Mouse (Mus musculus): Measurements from ENCODE around the gene Stxbp4. TPM values are rescaled to one million over a fixed set of nuclear protein-coding genes. Genes with fewer than 3 reads are reported as not detected.

Stxbp4 gene
- total and polyA plus RNA-seq, 2 experiments from 2014 or later, result 9.1 to 9.9 TPM

DNA sequence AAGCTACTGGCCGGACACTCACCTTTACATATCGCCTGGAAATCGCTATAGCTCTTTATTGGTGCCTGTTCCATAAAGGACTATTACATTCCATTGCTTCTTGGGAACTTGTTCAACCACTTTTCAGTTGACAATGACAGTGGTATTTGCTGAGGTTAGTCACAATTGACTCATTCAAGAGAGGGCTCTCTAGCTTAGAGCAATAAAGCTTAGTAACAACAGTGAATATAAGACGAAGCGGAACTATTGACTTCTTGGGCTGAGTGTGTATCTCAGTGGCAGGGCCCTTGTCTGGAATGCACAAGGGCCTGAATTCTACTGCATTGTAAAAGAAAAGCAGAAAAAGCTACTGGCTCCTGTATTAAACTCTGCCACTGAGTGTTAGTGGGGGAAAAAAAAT is 40.7 kb upstream of the Stxbp4 start:
- Histone ChIP-seq H3K9me3 (ENCODE audit: low read length) (no peaks in the 10 kb centered on the region), H3K27me3 (ENCODE audit: insufficient read depth, low read length) (no peaks in the 10 kb centered on the region), H3K9ac (replicated peaks; ENCODE audit: low read length) (no peak overlapping the region), H3K36me3 (ENCODE audit: insufficient read depth, low read length) (0 out of 2 replicates have a peak, but pooled peaks cover 2% of the 10 kb centered on the region), H3K4me2 (ENCODE audit: low read depth, low read length) (no peak overlapping the region), H3K4me3 (ENCODE audit: low read length) (no peak overlapping the region), H3K27ac (no peak overlapping the region), H3K4me1 (ENCODE audit: insufficient read depth, low read length) (no peaks in the 10 kb centered on the region)
- no peak for DNase-seq (ENCODE audit: low spot score)
- no peak for ATAC-seq
- 90% methylated on average over 5 of the region's 5 CpGs for WGBS
- no peak for TF ChIP-seq CTCF (IDR thresholded peaks at IDR 0.05; ENCODE audit: low read depth)

DNA sequence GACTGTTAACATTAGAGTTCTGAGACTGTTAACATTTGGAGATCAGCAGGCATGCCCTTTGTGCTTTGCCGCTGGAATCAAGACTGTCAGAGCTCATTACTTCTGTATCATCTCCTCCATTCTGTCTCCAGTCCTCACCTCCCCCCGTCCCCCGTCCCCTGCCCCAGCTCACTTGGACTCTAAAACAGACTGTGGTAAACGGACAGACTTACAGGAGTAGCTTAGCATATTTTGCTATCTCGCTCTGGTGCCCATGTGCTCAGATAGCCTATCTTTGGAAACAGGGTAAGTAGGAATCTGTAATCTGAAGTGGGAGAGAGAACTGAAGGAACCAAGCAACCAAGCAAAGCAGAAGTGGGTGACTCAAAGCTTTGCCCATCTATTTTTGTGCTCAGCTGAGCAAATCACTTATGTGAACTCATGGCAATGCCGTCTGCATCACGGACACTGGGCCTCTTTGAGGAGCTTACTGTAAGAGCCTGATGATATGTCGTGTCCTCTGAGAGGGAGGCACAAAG is 39.9 kb upstream of the Stxbp4 start:
- H3K9ac ChIP-seq (replicated peaks; ENCODE audit: low read length), result no peak overlapping the region
- peak; percentile 19 for DNase-seq (ENCODE audit: low spot score)

DNA sequence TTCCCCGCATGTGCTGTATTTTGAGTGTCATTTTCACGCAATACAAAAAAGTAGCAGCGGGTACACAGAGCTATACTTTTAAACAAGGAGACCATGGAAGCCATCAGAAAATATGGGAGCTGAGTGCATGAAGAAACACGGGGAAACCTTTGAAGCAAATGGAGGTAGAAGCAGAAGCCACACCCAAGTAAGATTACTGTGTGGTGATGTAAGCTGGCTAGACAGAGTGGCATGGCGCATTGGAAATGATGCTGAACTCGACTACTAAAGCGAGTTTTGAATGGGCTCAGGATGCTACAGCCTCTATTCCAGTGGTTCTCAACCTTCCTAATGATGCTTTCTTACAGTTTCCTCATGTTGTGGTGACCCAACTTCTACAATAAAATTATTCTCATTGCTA is 39.1 kb upstream of the Stxbp4 start:
- Histone ChIP-seq H3K4me2 (ENCODE audit: low read depth, low read length) (no peak overlapping the region), H3K27ac (no peak overlapping the region), H3K9me3 (ENCODE audit: low read length) (no peaks in the 10 kb centered on the region), H3K27me3 (ENCODE audit: insufficient read depth, low read length) (no peaks in the 10 kb centered on the region), H3K4me3 (ENCODE audit: low read length) (no peak overlapping the region), H3K36me3 (ENCODE audit: insufficient read depth, low read length) (no peaks in the 10 kb centered on the region), H3K9ac (replicated peaks; ENCODE audit: low read length) (no peak overlapping the region), H3K4me1 (ENCODE audit: insufficient read depth, low read length) (no peaks in the 10 kb centered on the region)
- WGBS, result 92% methylated on average over 7 of the region's 7 CpGs
- TF ChIP-seq CTCF (IDR thresholded peaks at IDR 0.05; ENCODE audit: low read depth), result no peak
- ATAC-seq (no peak), DNase-seq (ENCODE audit: low spot score) (no peak)

More for the DNA sequence above, 39.9 kb upstream of the Stxbp4 start:
- Histone ChIP-seq H3K4me1 (ENCODE audit: insufficient read depth, low read length) (no peaks in the 10 kb centered on the region), H3K9me3 (ENCODE audit: low read length) (no peaks in the 10 kb centered on the region), H3K27me3 (ENCODE audit: insufficient read depth, low read length) (no peaks in the 10 kb centered on the region), H3K4me2 (ENCODE audit: low read depth, low read length) (no peak overlapping the region), H3K27ac (no peak overlapping the region), H3K4me3 (ENCODE audit: low read length) (no peak overlapping the region), H3K36me3 (ENCODE audit: insufficient read depth, low read length) (0 out of 2 replicates have a peak, but pooled peaks cover 2% of the 10 kb centered on the region)
- TF ChIP-seq CTCF (IDR thresholded peaks at IDR 0.05; ENCODE audit: low read depth), result no peak
- 57% methylated on average over 8 of the region's 8 CpGs for WGBS
- ATAC-seq, result 0 out of 2 replicates have a peak, but pooled peaks have one; percentile 69

DNA sequence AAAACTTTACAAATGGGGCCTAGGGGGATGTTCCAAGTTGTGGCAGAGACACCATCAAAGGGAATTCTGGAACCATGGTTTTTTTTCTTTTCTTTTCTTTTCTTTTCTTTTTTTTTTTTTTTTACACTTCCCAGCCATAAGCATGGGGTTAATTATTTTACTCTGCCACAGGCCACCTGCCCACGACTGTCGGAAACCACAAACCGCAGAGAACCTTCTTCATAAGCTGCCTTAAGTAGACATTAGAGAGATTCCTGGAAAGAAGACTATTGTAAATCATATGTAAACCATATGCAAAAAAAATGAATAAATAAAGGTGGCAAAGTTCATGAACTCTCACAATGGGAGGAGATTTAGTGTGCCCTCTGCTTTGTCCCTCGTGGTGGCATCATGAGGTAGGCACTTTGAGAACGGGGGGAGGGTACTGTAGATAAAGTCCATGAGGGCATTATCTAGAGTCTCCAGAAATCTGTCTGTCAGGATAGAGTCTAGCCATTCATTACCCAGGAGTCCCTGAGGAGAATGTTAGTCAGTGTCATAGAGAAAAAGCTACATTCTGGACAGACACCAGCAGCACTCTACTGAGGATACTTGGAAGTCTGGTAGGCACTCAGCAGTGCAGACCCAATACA is 37.7 kb upstream of the Stxbp4 start:
- no peaks in the 10 kb centered on the region for H3K36me3 ChIP-seq (ENCODE audit: insufficient read depth, low read length)
- no peak overlapping the region for H3K4me2 ChIP-seq (ENCODE audit: low read depth, low read length)
- H3K4me3 ChIP-seq (ENCODE audit: low read length), result no peak overlapping the region
- no peak for ATAC-seq
- no peaks in the 10 kb centered on the region for H3K4me1 ChIP-seq (ENCODE audit: insufficient read depth, low read length)
- no peak overlapping the region for H3K9ac ChIP-seq (replicated peaks; ENCODE audit: low read length)
- no peaks in the 10 kb centered on the region for H3K27me3 ChIP-seq (ENCODE audit: insufficient read depth, low read length)
- no peaks in the 10 kb centered on the region for H3K9me3 ChIP-seq (ENCODE audit: low read length)
- H3K27ac ChIP-seq, result no peak overlapping the region
- no peak for TF ChIP-seq CTCF (IDR thresholded peaks at IDR 0.05; ENCODE audit: low read depth)
- no peak for DNase-seq (ENCODE audit: low spot score)
- WGBS, result 88% methylated on average over 5 of the region's 5 CpGs

DNA sequence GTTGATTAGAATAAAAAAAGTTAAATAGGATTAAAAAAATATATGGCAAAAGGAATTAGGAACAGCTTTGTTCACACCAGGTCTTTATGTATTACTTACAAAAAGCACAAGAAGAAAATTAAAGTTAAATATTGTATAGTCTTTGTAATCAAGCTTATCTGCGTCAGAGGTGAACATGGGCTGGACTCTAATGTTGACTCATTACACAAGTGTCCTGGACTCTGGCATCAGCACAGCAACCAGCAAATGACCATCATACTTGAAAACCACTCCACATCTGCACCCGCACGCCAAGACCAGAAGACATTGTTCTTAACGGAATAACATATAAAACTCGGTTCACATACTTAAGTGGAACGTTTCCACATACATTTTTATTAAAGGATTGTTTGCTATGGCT is 29.4 kb upstream of the Stxbp4 start:
- H3K27ac ChIP-seq, result no peak overlapping the region
- H3K4me1 ChIP-seq (ENCODE audit: insufficient read depth, low read length), result peaks cover 5% of the 10 kb centered on the region; the same call in 1 of the 2 replicates
- no peak overlapping the region for H3K9ac ChIP-seq (replicated peaks; ENCODE audit: low read length)
- 98% methylated on average over 6 of the region's 6 CpGs for WGBS
- no peak overlapping the region for H3K4me2 ChIP-seq (ENCODE audit: low read depth, low read length)
- DNase-seq (ENCODE audit: low spot score), result no peak
- no peak for ATAC-seq
- no peaks in the 10 kb centered on the region for H3K9me3 ChIP-seq (ENCODE audit: low read length)
- no peaks in the 10 kb centered on the region for H3K27me3 ChIP-seq (ENCODE audit: insufficient read depth, low read length)
- no peak overlapping the region for H3K4me3 ChIP-seq (ENCODE audit: low read length)
- TF ChIP-seq CTCF (IDR thresholded peaks at IDR 0.05; ENCODE audit: low read depth), result no peak
- peaks cover 9% of the 10 kb centered on the region; the same call in 1 of the 2 replicates for H3K36me3 ChIP-seq (ENCODE audit: insufficient read depth, low read length)

DNA sequence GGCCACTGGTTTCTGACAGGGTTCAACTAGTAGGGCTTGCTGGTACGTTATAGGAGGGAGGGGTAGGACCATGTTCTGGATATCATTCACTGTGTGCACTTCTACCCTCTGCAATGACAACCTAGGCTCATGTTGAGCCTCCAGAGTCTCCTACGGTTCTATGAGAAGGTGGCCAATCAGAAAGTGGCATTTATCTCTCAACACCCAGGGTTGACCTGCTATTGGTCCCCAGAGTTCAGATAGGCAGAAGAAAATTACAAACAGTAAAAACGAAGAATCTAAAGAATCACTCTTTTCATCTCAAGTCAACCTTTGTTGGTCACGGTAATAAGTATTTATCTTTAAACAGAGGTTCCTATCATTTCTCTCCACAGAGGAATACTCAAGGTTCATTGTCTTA is 29.0 kb upstream of the Stxbp4 start:
- TF ChIP-seq CTCF (IDR thresholded peaks at IDR 0.05; ENCODE audit: low read depth), result no peak
- Histone ChIP-seq H3K4me2 (ENCODE audit: low read depth, low read length) (no peak overlapping the region), H3K27ac (peak overlapping the region; percentile 58; the same call in 1 of the 2 replicates), H3K4me1 (ENCODE audit: insufficient read depth, low read length) (peaks cover 5% of the 10 kb centered on the region; the same call in 1 of the 2 replicates), H3K9me3 (ENCODE audit: low read length) (no peaks in the 10 kb centered on the region), H3K4me3 (ENCODE audit: low read length) (no peak overlapping the region), H3K36me3 (ENCODE audit: insufficient read depth, low read length) (peaks cover 9% of the 10 kb centered on the region; the same call in 1 of the 2 replicates), H3K9ac (replicated peaks; ENCODE audit: low read length) (no peak overlapping the region), H3K27me3 (ENCODE audit: insufficient read depth, low read length) (no peaks in the 10 kb centered on the region)
- ATAC-seq, result no peak
- 89% methylated on average over 4 of the region's 4 CpGs for WGBS
- no peak for DNase-seq (ENCODE audit: low spot score)

Data from hindbrain, postnatal 0 days (tissue).